Mouse (Mus musculus): ENCODE data around the gene Tapbp.

Tapbp gene

DNA sequence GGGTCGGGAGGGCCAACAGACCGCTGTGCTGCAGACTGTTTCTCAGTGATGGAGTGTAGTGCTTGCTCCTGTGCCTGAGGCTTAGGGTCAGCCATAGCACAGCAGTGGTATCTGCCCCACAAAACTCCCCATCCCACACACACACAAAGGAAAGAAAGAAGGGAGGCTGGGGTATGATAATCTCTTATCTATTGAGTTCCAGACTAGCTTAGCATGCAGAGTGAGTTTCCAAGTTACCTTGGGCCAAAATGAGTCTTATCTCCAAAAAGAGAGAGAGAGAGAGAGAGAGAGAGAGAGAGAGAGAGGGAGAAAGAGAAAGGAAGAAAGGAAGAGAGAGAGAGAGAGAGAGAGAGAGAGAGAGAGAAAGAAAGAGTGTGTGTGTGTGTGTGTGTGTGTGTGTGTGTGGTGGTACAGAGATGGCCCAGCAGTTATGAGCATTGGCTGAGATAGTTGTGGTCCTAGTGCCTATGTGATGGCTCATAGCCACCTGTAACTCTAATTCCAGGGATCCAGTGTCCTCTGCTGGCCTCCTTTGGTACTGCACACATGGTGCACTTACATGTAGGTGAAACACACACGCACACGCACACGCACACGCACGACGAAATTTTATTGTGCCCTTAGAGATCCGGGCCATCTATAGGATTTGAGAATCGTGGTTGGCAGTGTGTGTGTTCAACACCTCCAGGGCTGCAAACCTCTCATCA, 9.0 kb downstream of the Tapbp start:
- DNase-seq (ENCODE audit: low spot score): peak; percentile 80

DNA sequence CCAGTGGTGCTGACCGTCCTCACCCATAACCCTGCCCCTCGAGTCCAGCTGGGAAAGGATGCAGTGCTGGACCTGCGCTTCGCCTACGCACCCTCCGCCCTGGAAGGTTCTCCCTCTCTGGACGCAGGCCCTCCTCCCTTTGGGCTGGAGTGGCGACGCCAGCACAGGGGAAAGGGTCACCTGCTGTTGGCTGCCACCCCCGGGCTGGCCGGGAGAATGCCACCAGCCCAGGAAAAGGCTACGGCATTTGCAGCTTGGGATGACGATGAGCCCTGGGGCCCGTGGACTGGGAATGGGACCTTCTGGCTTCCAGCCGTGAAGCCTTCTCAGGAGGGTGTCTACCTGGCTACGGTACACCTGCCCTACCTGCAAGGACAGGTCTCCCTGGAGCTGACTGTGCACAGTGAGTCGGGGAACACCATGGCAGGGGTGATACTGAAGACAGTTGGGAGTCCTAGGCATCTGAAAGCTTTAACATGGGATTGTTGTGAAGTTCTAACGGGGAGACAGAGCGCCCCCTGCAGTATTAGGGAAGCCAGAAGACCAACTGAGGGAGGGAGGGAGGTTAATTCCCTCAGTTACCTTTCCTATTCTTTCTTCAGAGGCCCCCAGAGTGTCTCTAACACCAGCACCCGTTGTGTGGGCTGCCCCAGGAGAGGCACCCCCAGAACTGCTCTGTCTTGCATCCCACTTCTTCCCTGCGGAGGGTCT, 9.9 kb downstream of the Tapbp start:
- DNase-seq (ENCODE audit: low spot score): peak; percentile 47

DNA sequence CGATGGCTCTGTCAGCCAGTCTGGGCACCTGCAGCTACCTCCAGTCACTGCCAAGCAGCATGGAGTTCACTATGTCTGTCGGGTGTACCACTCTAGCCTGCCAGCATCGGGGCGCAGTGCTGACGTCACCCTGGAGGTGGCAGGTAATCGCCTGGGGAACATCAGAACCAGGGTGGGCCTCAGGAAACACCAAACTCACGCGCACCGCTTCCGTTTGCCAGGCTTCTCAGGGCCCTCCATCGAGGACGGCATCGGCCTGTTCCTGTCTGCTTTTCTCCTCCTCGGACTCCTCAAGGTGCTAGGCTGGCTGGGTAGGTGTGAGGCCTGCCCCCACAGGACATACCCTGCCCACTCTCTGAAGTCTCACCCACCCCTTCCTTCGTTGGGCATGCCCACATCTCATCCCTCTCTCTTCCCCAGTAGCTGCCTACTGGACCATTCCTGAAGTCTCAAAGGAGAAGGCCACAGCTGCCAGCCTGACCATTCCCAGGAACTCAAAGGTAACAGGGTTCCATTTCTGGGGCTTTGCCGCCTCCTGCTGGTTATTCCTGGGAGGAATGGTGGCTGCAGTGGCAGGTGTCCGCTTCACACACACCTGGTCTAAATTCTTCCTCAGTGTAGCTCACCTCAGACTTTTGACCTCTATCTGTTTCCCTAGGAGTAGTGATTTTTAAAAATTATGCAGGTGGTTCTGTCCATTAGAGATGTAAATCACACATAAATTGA, 10.7 kb downstream of the Tapbp start:
- DNase-seq (ENCODE audit: low spot score): peak; percentile 70

GRCm38 (mm10) chr17:33928251-33928947, 12.7 kb downstream of the Tapbp start:
- no peak for DNase-seq (ENCODE audit: low spot score)

DNA sequence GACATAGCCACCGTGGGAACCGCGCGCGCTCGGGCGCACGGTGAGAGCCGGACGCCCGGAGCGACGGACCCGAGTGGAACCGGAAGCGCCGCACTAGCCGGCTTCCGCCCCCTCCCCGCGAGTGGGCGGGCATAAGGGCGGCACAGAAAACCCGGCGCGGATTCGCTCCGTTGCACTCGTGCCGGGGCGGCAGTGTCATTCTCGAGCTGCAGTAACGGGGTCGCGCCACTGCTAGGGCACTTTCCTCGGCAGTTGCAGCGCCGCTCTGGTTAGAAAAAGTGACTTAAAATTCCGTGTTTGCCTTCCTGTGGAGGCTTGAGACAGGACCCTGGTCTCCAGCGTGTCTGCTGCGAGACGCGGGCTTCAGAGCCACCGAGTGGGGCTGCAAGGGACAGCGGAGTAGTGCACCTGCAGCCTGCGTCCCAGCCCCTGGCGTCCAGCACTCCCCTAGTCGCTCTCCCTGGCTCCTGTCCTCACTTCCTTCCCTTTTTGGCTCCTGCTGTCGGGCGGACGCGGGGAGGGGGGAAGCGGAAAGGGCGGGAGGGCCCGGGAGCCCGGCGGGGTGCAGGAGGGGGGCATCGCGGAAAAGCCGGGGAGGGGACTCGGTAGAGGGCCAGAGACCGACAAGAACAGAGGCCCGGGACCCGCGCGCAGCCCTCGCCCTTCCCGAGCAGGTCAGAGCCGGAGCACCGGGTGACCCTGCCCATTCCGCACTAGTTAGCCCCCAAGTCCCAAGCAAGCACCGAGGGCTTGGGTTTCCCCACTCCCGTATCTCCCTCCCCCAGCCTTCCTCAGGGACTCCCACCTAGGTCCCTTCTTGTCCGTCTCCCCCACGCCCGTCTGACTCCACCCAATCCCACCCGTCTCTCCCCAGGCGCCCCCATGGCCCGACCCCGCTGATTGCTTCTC, 13.9 kb downstream of the Tapbp start, which contains the start of gene Rgl2:
Gene Rgl2 (plus strand): TSS at position 173 of the 909 bp plus-strand sequence.
- DNase-seq (ENCODE audit: low spot score): peak; percentile 98

- peak; percentile 72 for DNase-seq (ENCODE audit: low spot score)
Measured at GRCm38 (mm10) chr17:33930280-33931158, 14.8 kb downstream of the Tapbp start.

- peak; percentile 48 for DNase-seq (ENCODE audit: low spot score)
Measured at GRCm38 (mm10) chr17:33931159-33931866, 15.6 kb downstream of the Tapbp start.

- DNase-seq (ENCODE audit: low spot score): peak; percentile 52
Measured at GRCm38 (mm10) chr17:33931947-33932346, 16.2 kb downstream of the Tapbp start.

GRCm38 (mm10) chr17:33932448-33932847, 16.7 kb downstream of the Tapbp start:
- peak; percentile 48 for DNase-seq (ENCODE audit: low spot score)

- no peak for DNase-seq (ENCODE audit: low spot score)
Measured at GRCm38 (mm10) chr17:33932970-33933369, 17.3 kb downstream of the Tapbp start.

DNA sequence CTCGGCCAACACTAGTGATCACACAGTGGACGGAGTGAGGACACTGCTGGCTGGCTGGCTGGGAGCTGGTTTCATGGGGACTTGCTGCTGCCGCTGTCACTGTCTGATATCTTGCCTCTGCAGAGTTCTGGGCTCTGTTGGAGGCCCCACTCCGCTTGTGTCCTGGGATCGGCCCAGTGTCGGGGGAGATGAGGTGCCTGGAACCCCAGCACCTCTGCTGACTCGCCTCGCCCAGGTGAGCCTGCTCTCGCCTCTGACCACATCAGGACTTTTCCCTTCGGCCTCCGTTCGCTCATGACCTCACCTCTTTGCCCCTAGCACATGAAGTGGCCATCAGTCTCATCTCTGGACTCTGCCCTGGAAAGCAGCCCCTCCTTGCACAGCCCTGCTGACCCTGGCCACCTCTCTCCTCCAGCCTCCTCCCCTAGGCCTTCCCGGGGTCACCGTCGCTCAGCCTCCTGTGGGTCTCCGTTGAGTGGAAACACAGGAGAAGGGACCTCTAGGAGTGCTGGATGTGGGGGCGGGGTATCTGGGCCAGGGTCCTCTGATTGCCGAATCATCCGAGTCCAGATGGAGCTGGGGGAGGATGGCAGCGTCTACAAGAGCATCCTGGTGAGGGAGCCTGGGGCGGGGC, 19.8 kb downstream of the Tapbp start:
- peak; percentile 54 for DNase-seq (ENCODE audit: low spot score)

GRCm38 (mm10) chr17:33936993-33937392, 21.3 kb downstream of the Tapbp start:
- peak; percentile 49 for DNase-seq (ENCODE audit: low spot score)

- DNase-seq (ENCODE audit: low spot score): peak; percentile 47
Measured at GRCm38 (mm10) chr17:33938783-33939182, 23.1 kb downstream of the Tapbp start.

DNA sequence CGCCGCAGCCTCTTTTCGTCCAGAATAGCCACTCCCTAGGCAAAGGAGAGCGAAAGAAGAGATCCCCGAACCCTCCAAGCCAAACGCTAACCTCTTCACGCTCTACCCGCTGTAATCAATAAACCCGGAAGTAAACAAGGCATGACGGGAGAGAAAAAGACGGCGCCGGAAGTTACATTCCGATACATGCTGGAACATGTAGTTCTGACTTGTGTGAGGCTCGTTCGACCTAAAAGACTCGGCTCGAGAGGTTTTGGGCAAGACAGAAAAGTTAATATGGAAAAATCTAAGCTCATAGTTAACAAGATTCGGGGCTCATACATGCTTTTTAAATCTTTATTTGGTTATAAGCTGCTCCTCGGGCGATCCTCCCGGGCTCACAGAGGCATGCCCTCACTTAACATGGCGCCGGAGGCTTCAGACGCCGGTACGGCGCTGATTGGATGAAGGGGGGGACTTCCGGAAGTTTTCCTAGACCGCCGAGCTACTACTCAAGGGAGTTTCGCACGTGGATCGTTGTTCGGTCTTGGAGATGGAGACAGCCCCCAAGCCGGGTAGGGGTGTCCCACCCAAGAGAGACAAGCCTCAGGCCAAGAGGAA, 24.6 kb downstream of the Tapbp start, which contains the start of the genes Pfdn6 and Wdr46:
Gene Pfdn6 (minus strand): TSS at position 138 of the 600 bp plus-strand sequence.
Gene Wdr46 (plus strand): TSS at position 455 of the 600 bp plus-strand sequence.
- peak; percentile 92 for DNase-seq (ENCODE audit: low spot score)

DNA sequence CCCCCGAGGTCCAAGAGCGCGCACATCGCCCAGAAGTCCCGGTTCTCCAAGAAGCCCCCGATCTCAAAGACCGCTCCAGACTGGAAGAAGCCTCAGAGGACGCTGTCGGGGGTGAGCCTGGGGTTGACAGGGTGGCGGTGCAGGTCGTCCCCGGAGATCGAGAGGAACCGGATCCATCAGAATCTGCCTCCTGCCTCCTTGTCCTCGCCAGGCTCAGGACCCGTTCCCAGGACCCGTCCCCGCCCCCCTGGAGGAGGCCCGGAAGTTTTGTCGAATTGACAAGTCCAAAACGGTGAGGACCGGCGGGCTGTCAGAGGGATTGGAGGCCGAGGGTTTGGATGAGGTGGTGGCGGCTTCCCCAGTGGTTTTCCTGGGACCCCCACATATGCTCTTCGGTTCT, 25.3 kb downstream of the Tapbp start:
- peak; percentile 73 for DNase-seq (ENCODE audit: low spot score)

GRCm38 (mm10) chr17:33941381-33941780, 25.7 kb downstream of the Tapbp start:
- no peak for DNase-seq (ENCODE audit: low spot score)

GRCm38 (mm10) chr17:33943454-33943853, 27.8 kb downstream of the Tapbp start:
- DNase-seq (ENCODE audit: low spot score): no peak

GRCm38 (mm10) chr17:33947430-33948089, 31.9 kb downstream of the Tapbp start:
- no peak for DNase-seq (ENCODE audit: low spot score)
